Mouse (Mus musculus) neutrophil, adult 65 days (primary cell): Measurements from ENCODE around the gene Olfr813. TPM values are rescaled to one million over a fixed set of nuclear protein-coding genes. Genes with fewer than 3 reads are reported as not detected.

Experiments used
- total RNA-seq: library from RNA; stranded (reverse); gene quantifications from 2 replicates; pipeline ENCODE4 v1.2.4, GENCODE M21; 2023

Olfr813 gene
- not detected in 2 replicates for total RNA-seq

GRCm38 (mm10) chr10:129855067-129855466 lies at the start of gene Olfr813:
Gene Olfr813 (plus strand): TSS chr10:129855367.

GRCm38 (mm10) chr10:129845994-129846393 lies 9.2 kb upstream of the Olfr813 start, which contains the start of gene Olfr812:
Gene Olfr812 (minus strand): TSS chr10:129846094.

GRCm38 (mm10) chr10:129879751-129880150 lies 24.6 kb downstream of the Olfr813 start, which contains the start of gene Olfr814:
Gene Olfr814 (minus strand): TSS chr10:129879851.

GRCm38 (mm10) chr10:129905767-129906166 lies 50.6 kb downstream of the Olfr813 start, which contains the start of gene Olfr815:
Gene Olfr815 (minus strand): TSS chr10:129905867.

Other genes starting within 250 kb of the Olfr813 start
- not detected in 2 replicates for gene Olfr796, start 242.8 kb upstream of the Olfr813 start, total RNA-seq
- gene Olfr798, start 227.4 kb upstream of the Olfr813 start, total RNA-seq, result not detected in 2 replicates
- gene Olfr799, start 217.9 kb upstream of the Olfr813 start, total RNA-seq, result not detected in 2 replicates
- not detected in 2 replicates for gene Olfr800, start 197.7 kb upstream of the Olfr813 start, total RNA-seq
- not detected in 2 replicates for gene Olfr801, start 181.5 kb upstream of the Olfr813 start, total RNA-seq
- not detected in 2 replicates for gene Olfr802, start 167.2 kb upstream of the Olfr813 start, total RNA-seq
- not detected in 2 replicates for gene Olfr803, start 161.1 kb upstream of the Olfr813 start, total RNA-seq
- gene Olfr804, start 152.2 kb upstream of the Olfr813 start, total RNA-seq, result not detected in 2 replicates
- not detected in 2 replicates for gene Olfr805, start 126.0 kb upstream of the Olfr813 start, total RNA-seq
- gene Olfr806, start 113.4 kb upstream of the Olfr813 start, total RNA-seq, result not detected in 2 replicates
- gene Olfr807, start 97.6 kb upstream of the Olfr813 start, total RNA-seq, result not detected in 2 replicates
- not detected in 2 replicates for gene Olfr808, start 89.9 kb upstream of the Olfr813 start, total RNA-seq
- gene Olfr809, start 80.7 kb upstream of the Olfr813 start, total RNA-seq, result not detected in 2 replicates
- gene Olfr810, start 60.5 kb upstream of the Olfr813 start, total RNA-seq, result not detected in 2 replicates
- not detected in 2 replicates for gene Olfr811, start 51.0 kb upstream of the Olfr813 start, total RNA-seq
- gene Olfr812, start 9.3 kb upstream of the Olfr813 start, total RNA-seq, result not detected in 2 replicates
- gene Olfr814, start 24.5 kb downstream of the Olfr813 start, total RNA-seq, result not detected in 2 replicates
- gene Olfr815, start 50.5 kb downstream of the Olfr813 start, total RNA-seq, result not detected in 2 replicates
- gene Olfr816, start 60.2 kb downstream of the Olfr813 start, total RNA-seq, result not detected in 2 replicates
- gene Olfr818, start 93.7 kb downstream of the Olfr813 start, total RNA-seq, result not detected in 2 replicates
- gene Olfr819, start 111.9 kb downstream of the Olfr813 start, total RNA-seq, result not detected in 2 replicates
- not detected in 2 replicates for gene Olfr247, start 120.8 kb downstream of the Olfr813 start, total RNA-seq
- gene Gm10310, start 129.7 kb downstream of the Olfr813 start, total RNA-seq, result not detected in 2 replicates
- not detected in 2 replicates for gene Olfr820, start 157.3 kb downstream of the Olfr813 start, total RNA-seq
- not detected in 2 replicates for gene Olfr821, start 175.0 kb downstream of the Olfr813 start, total RNA-seq
- gene Olfr822, start 215.8 kb downstream of the Olfr813 start, total RNA-seq, result not detected in 2 replicates